Mouse (Mus musculus): ENCODE results near the gene B3gat1. TPM values are rescaled to one million over a fixed set of nuclear protein-coding genes. Genes with fewer than 3 reads are reported as not detected.

B3gat1 gene
- polyA plus RNA-seq, 1 experiment, result not detected

GRCm38 (mm10) chr9:26805935-26806666 lies 72.6 kb downstream of the B3gat1 start, which contains the start of gene Glb1l2:
Gene Glb1l2 (minus strand): TSS chr9:26806468.
- Histone ChIP-seq H3K27ac (replicated peaks; ENCODE audit: low read depth, low read length) (peak within 1 kb of the TSS; percentile 59), H3K4me3 (ENCODE audit: insufficient read depth, low read depth, low read length) (peak within 1 kb of the TSS; percentile 60), H3K4me1 (ENCODE audit: control insufficient read depth, insufficient read depth, insufficient read length, low read length) (peaks cover 3% of the 10 kb centered on the region; the same call in 1 of the 2 replicates)

- H3K27ac ChIP-seq (replicated peaks; ENCODE audit: low read depth, low read length), result no peak overlapping the region
- H3K4me3 ChIP-seq (ENCODE audit: insufficient read depth, low read depth, low read length), result no peak overlapping the region
- peaks cover 3% of the 10 kb centered on the region; the same call in 1 of the 2 replicates for H3K4me1 ChIP-seq (ENCODE audit: control insufficient read depth, insufficient read depth, insufficient read length, low read length)
Observed at GRCm38 (mm10) chr9:26808735-26809134, 75.2 kb downstream of the B3gat1 start.

Other genes starting within 250 kb of the B3gat1 start
- gene Glb1l2, start 72.7 kb downstream of the B3gat1 start, polyA plus RNA-seq (2012; ENCODE audit: insufficient read depth, insufficient read length, missing spikeins), result 17.1 and 17.9 TPM in 2 replicates
- not detected in 2 replicates for gene Glb1l3, start 127.2 kb downstream of the B3gat1 start, polyA plus RNA-seq (2012; ENCODE audit: insufficient read depth, insufficient read length, missing spikeins)
- not detected in 2 replicates for gene Gm1110, start 189.4 kb downstream of the B3gat1 start, polyA plus RNA-seq (2012; ENCODE audit: insufficient read depth, insufficient read length, missing spikeins)

Measured in brown adipose tissue, adult 24 weeks (tissue).